Mouse (Mus musculus): ENCODE results near the gene Dtnb. TPM values are rescaled to one million over a fixed set of nuclear protein-coding genes. Genes with fewer than 3 reads are reported as not detected.
A peak's percentile ranks its signal among the peaks of the same experiment; 100 is the strongest.
"Not testable (repeated sequence)": the region's sequence is repeated elsewhere in the genome, so short reads cannot be mapped to it uniquely, and the experiment has no call there.

The Dtnb gene
- total RNA-seq, 2 experiments from 2014 or later = 120 TPM

DNA sequence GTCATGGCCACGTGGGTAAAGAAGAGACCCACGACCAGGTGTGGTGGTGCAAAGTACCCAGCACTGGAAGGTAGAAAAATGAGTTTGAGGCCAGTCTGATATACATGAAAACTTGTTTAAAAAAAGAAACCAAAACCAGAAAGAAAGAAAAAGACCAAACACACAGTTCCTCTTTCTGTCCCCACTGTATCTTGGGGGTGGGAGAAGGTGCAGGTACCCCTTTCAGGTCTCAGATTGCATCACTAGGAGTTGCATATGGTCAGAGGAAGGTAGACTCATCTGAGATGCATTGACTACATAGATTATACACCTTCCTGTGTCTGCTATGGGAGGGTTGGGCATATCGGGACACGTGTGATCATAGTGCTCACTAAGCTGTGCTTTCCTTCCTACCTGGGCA, 85.1 kb downstream of the Dtnb start:
- intact Hi-C loops (cut with DNase I) = no loop called here
- DNase-seq (ENCODE audit: low spot score in 2 of 2) = no peak

DNA sequence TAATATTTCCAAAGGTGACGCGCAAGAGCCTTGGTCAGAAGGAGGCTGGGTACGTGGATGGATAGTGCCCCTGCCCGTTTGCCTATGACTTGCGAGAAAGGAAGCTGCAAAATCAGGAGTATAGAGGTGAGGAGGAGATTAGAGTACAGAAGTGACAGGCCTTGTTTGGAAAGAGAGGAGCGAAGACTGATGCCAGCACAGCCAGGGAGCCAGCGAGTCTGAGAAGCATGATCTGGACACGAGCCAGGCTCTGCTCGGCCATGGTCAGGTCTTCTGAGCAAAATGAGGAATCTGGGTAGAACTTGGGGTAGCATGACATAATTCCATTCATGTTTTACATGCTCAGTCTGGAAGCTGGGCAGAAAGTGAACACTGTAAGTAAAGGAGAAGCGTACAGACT, 85.6 kb downstream of the Dtnb start:
- intact Hi-C loops (cut with DNase I) = no loop called here
- DNase-seq (ENCODE audit: low spot score in 2 of 2) = no peak

DNA sequence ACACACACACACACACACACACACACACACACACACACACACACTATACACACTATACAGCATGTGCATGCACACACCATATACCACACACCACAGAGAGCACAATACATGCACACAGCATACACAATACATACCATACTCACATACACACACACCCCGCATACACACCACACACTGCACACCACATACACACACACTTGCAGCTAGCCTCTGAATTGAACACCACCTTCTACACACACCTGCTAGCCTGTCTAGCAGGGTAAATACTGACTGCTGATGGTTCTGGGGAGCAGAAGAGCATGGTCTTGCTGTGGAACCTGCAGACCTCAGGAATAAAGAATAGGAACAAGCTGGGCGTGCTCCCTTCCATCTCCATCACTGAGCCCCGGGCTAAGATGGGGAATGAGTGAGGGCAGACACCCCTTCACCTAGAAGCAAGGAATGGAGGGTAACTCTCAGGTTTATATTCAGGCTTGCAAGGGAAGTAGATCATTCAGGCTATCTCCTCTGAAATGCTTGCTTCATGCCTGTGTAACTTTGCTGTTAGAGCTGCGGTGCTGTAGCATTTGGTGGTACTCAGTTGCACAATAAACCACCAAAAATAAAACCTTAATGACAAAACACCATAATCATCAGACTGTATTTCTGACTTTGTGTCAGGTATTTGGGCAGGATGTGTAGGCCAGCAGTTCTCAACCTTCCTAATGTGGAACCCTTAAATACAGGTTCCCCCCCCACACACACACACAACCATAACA, 87.6 kb downstream of the Dtnb start:
- intact Hi-C loops (cut with DNase I) = no loop called here
- no peak for DNase-seq (ENCODE audit: low spot score in 2 of 2)

DNA sequence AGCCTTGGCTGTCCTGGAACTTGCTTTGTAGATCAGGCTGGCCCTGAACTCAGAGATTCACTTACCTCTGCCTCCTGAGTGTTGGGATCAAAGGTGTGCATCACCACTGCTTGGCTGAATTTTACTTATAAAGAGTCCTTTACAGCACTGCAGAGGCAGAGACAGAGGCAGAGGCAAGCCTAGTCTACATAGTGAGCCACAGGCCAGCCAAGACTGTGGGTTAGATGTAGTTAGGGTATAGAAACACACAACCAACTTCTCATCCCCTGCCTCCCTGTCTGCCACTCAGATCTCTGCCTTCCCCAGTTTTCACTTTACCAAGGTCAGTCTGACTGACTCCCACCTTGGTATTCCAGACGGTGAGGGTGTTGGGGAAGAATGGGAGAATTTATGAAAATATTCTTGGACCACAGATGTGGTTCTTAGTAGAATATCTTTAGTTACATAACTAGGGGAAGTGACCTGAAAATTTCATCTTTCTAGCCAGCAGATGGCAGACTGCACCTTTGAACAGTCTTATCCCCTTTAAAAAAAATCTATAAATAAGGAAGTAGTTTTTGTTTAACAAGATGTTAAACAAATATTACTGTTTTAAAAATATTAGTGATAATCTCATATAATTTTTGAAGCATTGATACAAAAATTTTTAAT, 88.9 kb downstream of the Dtnb start:
- DNase-seq (ENCODE audit: low spot score in 2 of 2) = no peak
- intact Hi-C loops (cut with DNase I) = no loop called here

DNA sequence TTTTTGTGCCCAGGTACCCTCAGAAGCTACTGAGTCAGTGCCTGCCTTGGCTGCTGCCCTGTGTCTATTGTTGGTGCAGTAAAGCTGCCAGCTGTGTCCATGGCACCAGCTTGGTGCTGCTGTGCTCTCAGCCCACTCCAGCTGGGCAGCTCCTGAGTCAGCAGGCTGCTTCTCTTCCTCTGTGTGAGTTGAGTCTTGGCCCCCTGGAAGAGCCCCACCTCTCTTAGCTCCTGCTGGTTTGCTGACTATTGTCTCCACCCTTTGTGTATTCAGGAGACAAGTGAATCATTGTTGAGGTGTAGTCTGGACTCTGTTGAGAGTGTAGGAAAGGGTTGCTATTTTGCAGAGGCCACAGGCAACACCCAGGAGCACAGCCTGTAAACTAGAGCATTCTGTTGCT, 90.5 kb downstream of the Dtnb start:
- DNase-seq (ENCODE audit: low spot score in 2 of 2) = no peak
- intact Hi-C loops (cut with DNase I) = no loop called here

DNA sequence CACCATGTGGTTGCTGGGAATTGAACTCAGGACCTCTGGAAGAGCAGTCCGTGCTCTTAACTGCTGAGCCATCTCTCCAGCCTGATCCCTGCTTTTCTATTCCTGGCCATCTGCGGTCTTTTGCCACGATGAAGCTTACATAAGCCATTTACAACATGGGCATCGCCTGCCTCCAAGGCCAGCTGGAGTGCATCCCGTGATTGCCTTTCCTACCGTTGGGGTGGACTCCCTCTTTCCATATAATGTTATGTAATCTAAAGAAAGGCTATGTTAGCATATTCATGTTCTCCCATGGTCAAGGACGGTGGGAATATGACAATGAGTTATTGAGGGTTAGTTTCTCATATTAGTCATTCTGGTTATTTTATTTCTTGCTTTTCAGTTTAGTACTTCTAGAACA, 91.2 kb downstream of the Dtnb start:
- intact Hi-C loops (cut with DNase I) = no loop called here
- no peak for DNase-seq (ENCODE audit: low spot score in 2 of 2)

DNA sequence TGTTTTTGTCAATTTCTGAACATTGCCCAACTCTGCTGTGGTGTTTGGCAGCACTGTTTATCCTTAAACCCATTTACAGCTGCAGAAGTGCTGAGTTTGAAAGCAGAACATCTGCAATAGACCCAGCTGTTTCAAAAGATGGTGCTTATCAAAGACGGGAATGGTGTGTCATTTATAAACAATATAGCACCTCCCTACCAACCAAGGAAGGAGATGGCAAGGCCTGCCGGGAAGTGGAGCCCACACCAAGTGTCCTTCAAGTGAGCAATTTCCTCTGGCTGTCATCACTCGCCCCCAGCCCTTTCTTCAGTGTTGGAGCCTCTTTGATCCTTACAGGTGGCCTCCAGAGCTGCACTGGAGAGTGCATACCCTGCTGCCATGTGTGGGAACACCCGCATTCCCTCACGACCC, 97.8 kb downstream of the Dtnb start:
- DNase-seq (ENCODE audit: low spot score in 2 of 2) = no peak
- intact Hi-C loops (cut with DNase I) = no loop called here

DNA sequence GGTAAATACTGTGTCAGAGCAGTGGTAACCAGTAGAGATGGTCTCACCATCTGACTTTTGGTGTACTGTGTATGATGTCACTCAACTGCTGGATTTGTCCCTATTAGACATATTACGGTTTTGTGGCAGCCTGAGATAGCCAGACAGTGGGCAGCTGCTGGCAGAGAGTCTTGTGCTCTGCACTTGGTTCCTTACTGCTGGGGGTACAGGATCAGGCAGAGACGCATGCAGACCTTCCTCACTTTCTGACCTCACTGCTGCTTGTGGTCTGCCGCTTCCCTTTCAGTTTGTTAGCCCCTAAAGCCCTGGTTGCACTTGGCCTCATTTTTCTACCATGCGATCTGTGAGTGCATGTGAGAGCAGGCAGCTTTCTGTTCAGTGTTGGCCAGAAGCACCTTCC, 98.9 kb downstream of the Dtnb start:
- DNase-seq (ENCODE audit: low spot score in 2 of 2) = no peak
- intact Hi-C loops (cut with DNase I) = no loop called here

DNA sequence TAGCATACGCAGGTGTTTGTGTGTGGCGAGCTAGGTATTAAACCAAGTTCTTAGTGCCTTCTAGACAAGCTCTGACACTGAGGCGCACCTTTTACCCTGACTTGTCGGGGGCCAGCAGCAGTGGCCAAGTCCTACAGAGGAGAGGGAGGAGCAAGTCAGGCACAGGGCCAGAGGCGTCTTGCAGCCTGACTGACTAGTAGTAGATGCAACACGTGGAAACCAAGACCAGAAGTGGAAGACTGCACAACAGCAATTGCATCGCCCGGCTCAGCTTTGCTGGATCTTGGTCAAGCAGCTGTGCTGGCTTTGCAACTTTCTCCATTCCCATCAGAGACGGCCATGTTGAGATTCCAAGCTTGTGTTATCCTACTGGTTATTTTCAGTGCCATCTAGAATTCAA, 100.6 kb downstream of the Dtnb start:
- no peak for DNase-seq (ENCODE audit: low spot score in 2 of 2)
- intact Hi-C loops (cut with DNase I) = no loop called here

DNA sequence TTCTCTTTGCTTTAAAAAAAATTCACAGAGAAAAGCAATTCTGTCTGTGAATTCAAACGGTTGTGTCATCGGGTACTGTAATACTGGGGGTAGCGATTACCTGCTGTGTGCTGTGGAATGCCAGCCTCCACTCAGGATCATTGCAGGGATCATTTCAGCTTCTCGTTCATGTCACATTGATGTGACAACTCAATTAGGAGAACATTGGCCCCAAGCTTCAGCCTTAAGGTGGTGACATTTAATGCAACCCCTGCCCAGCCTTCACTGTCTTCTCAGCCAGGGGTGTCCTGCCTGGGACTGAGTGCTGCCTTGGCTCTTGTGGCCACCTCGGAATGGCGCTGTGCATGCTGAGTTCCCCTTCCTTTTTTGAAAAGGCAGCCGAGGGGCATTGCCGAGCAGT, 101.7 kb downstream of the Dtnb start:
- intact Hi-C loops (cut with DNase I) = no loop called here
- no peak for DNase-seq (ENCODE audit: low spot score in 2 of 2)

DNA sequence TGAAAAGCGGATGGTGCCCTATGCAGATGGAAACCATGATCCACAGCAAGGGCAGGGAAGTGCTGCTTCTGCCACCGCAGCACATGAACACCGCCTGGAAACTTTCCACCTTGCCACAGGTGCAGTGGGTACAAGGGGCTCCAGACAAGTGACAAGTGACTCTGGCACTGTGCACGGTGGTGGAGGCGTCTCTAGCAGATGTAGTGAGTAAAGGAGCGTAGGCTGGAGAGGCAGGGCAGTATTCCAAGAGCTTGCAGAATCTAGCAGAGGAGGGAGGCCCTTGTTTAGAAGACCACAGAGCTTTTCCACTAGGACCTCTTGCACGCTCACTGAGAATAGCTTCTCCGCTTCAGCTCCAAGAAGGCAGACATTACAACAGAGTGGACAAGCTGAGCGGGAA, 102.7 kb downstream of the Dtnb start:
- intact Hi-C loops (cut with DNase I) = no loop called here
- peak; percentile 83 to 87 for DNase-seq (ENCODE audit: low spot score in 2 of 2)

DNA sequence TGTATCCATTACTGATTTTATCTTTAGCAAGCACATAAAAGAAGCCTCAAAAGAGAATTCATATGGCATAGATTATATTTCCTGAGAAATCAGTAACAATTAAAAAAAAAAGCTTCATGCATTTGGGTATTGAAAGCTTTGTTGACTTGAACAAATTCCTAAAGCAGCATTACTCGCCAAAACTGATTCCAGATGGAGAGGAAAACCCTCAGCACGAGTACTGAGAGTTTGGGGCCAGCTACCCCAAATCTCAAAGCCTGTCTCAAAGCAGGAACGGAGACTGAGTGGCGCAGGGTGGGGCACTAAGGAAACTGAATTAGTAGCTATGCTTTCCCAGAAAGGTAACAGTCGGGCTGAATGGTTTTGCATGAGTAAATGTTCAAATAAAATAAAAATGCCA, 108.5 kb downstream of the Dtnb start:
- intact Hi-C loops (cut with DNase I) = no loop called here
- DNase-seq (ENCODE audit: low spot score in 2 of 2) = no peak

DNA sequence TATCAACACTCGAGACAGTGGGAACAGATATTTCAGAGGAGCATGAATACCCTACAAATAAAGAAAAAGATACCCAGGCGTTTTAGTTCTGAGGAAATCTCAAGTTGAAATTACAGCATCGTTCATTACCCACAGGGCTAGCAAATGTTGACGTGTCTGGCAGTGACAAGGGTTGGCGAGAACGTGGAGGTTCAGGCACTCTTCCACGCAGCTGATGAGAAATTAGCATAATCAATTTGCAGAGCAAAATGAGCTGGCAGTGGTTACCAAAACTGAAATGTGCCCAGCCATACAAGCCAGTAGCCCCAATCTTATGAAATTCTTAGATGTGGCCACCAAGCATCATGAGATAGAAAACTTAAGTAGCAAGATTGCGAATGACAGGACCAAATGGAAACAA, 110.9 kb downstream of the Dtnb start:
- intact Hi-C loops (cut with DNase I) = no loop called here
- DNase-seq (ENCODE audit: low spot score in 2 of 2) = no peak

DNA sequence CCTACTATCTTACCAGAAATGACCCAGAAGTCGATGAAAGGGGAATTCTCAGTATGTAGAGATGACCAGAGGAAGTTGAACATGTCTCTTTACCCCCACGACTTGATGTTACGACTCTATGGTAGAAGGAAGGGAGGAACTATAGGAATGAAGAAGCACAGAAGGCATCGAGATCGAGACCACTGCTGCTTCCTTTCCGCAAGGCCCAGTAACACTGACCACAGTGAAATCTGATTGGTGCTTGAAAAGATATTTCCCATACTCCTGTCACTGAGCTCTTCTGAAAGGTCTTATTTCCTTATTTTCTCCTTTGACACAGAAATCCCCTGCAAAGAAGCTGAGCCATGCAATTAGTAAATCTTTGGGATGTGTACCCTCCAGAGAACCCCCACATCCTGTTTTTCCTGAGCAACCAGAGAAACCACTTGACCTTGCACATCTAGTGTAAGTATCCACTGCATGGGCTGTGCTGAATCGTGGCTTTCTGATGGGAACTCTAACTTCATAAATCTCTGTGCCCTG, 114.3 kb downstream of the Dtnb start:
- intact Hi-C loops (cut with DNase I) = no loop called here
- no peak for DNase-seq (ENCODE audit: low spot score in 2 of 2)

DNA sequence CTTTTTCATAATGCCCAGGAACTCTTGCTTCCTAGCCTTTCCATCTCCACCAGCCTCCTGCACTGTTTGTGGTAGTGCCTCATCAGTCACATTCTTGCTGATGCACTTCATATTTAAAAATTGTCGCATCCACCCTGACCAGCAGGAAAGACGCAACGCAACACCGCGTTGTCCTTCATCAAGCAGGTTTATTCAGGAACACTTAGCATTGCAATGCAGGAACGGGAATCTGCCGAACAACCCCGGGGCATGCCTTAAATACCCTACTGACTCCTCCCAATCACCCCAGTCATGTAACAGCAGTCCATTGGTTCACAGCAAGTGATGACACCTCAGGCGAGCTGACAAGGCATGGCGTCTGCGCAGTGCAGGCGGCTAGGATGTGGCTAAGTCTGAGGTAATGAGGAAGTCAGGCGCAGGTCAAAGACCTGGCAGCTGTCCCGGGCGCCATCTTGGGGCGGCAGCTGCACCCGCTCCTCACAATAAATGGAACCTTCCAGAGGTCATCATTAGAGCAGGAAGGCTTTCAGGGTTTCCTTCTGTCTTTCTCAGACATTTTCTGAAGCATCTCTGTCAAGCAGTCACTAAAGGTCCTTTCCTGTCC, 118.8 kb downstream of the Dtnb start:
- DNase-seq (ENCODE audit: low spot score in 2 of 2); intact Hi-C loops (cut with DNase I): not testable (repeated sequence)

DNA sequence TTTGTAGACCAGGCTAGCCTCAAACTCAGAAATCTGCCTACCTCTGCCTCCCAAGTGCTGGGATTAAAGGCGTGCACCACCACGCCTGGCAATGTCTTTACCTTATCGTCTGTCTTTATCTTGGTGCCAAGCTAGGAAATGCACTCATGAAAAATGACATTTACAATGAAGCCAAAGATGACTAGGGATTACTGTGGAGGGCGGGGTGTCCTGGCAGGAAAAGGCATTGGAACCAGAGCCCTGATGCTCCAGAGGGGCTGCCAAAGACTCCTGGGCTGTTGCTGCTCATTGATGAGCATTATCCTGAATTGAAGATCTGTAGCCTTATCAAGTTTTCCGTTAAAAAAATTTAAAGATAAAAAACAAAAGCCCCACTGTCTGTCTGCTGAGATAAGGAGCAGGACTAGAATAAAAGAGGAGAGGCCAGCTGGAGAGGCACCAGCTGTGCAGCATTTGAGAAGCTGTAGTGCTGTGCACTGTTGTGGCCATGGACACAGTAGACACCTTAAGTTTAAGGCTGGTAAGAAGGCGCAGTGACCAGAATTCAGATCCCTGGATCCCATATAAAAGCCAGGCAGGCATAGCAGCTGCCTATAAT, 120.7 kb downstream of the Dtnb start:
- DNase-seq (ENCODE audit: low spot score in 2 of 2) = no peak
- intact Hi-C loops (cut with DNase I) = no loop called here

DNA sequence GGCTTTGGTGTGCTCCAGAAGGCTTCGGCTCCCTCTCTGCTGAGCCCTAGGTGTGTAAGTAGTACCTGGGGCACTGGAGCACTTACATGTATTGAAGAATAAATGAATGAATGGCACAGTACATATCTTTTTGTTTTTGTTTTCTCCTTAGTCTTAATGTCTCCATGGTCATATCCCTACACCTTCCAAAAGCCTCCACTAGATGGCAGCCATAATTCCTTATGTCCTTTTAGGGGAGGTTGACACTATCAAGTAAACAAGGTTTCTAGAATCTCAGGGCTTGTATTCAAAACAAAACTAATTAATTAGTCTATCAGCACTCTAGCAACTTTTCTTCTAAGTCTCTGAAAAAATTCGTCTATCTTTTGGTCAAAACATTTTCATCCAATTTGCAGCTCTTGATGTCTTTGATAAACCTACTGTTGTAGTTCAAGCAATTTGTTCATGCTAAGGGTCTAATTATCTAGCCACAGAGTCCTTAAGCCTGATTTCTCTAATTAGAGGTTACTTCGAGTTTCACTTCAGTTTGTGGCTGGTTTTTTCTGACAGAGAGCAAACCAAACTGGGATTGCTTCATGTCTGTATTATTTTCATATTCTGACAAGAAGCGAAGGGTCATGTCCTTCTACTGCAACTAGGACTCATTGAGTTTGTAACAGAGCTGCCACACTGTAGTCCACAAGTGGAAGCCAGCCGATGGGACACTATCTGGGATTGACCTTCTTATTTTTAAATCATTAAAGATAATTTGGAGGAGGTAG, 123.7 kb downstream of the Dtnb start:
- DNase-seq (ENCODE audit: low spot score in 2 of 2) = no peak

DNA sequence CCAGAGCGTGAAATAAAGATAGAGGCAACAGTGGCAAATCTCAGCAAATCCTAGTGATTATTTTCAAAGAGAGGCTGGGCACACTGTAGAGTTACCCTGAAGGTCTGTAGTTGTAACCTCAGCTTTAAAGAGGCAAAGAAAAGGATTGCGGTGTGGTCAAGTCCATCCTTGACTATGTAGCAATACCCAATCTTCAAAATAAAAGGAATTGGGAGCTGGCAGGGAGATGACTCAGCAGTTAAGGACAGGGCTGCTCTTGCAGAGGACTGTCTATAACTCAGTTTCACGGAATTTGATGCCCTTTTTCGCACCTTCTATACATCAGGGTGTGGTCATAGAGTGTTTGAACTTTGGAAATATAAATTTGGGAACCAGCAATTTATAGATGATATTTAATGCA, 128.3 kb downstream of the Dtnb start:
- DNase-seq (ENCODE audit: low spot score in 2 of 2) = no peak
- intact Hi-C loops (cut with DNase I) = no loop called here

More for the DNA sequence above, 123.7 kb downstream of the Dtnb start:
- intact Hi-C loops (cut with DNase I) = loop anchor here (5.0 kb wide), 1 partner anchor 96 kb away; no protein-coding TSS in a partner anchor

DNA sequence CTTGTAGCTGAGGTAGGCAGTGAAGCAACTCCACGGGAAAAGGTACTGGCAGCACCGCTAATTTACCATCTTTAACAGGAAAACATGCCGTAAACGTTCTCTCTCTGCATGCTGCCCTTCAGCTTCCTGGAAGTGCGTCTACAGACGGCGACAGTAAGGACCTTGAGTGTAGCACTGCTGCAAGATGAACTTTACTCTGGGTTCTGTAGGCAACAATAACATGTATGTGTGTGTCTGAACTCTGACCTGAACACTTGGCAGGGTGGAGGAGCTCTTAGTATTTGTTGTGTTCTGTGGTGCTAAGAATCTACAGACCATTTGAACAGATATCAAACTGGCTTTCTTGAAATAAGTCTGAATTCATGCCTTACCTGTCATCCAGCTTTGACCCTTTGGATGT, 130.7 kb downstream of the Dtnb start:
- DNase-seq (ENCODE audit: low spot score in 2 of 2) = no peak
- intact Hi-C loops (cut with DNase I) = no loop called here
